Mouse (Mus musculus): ENCODE results near the gene Rhof.

DNA sequence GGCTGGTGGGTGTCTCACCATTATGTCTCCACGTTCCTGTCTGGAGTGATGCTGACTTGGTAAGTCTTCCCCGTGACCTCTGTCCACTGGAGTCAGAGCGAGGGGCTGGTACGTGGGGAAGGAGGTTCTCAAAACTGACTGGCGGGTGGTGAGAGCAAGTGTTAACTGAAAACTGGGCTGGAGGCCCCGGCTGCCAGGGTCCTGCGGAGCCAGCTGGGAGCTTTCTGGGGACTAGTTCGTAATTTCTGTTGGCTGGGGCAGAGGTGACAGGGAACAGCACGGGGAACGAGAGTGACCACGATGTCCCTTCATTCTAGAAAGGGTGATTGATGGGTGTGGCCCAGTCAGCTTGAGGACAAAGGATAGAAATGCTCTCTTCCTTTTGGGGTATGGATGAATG lies 18.4 kb downstream of the Rhof start:
- TF ChIP-seq CTCF (IDR thresholded peaks at IDR 0.05; ENCODE audit: low read depth, low read length) (no peak), POLR2AphosphoS5 (IDR thresholded peaks at IDR 0.05; ENCODE audit: insufficient replicate concordance, low read depth, low read length) (no peak)

Measured in G1E (cell line).